Mouse (Mus musculus) hindbrain, embryonic 10.5 days (tissue): ENCODE results near the gene Pidd1. TPM values are rescaled to one million over a fixed set of nuclear protein-coding genes. Genes with fewer than 3 reads are reported as not detected.
"Not testable (repeated sequence)": the region's sequence is repeated elsewhere in the genome, so short reads cannot be mapped to it uniquely, and the experiment has no call there.

Experiments used
- DNase-seq: peaks from one replicate; pipeline ENCODE4 v3.0.0-alpha.2; 2017; ENCODE audit warnings: low spot score
- H3K27ac ChIP-seq: fragments of 300-500 bp; sonication (generic); 2 replicates; pipeline ENCODE4 v1.5.1; 2016; ENCODE audit warnings: mild to moderate bottlenecking, moderate library complexity
- H3K27me3 ChIP-seq: fragments of 300-500 bp; sonication (generic); 2 replicates; pipeline ENCODE4 v1.6.1; 2016; ENCODE audit warnings: mild to moderate bottlenecking; ENCODE audit not compliant: poor library complexity, insufficient read depth, severe bottlenecking
- H3K36me3 ChIP-seq: fragments of 300-500 bp; sonication (generic); 2 replicates; pipeline ENCODE4 v1.6.1; 2016; ENCODE audit warnings: mild to moderate bottlenecking, moderate library complexity
- H3K4me1 ChIP-seq: fragments of 300-500 bp; sonication (generic); replicated peaks from 2 replicates; pipeline ENCODE4 v1.6.1; 2016; ENCODE audit warnings: mild to moderate bottlenecking
- H3K4me3 ChIP-seq: fragments of 300-500 bp; sonication (generic); 2 replicates; pipeline ENCODE4 v1.5.1; 2016; ENCODE audit warnings: mild to moderate bottlenecking, moderate library complexity
- H3K9me3 ChIP-seq: fragments of 300-500 bp; sonication (generic); 2 replicates; pipeline ENCODE4 v1.6.1; 2016; ENCODE audit warnings: mild to moderate bottlenecking, moderate library complexity
- WGBS: fragments of 180-500 bp; shearing (Covaris S2); methylation state at CpG from one replicate; pipeline ENCODE4 v1.1.7; 2016; 5-methylcytosine and 5-hydroxymethylcytosine counted together
- polyA plus RNA-seq: library from polyadenylated mRNA; unstranded; fragments of >200 nt; fragmentation: Nextera tagmentation; extraction: Ambion mirVana; gene quantifications from 2 replicates; pipeline ENCODE4 v1.2.1, GENCODE M21; 2016

The Pidd1 gene
- polyA plus RNA-seq, 1 experiment from 2014 or later: 21.0 TPM

DNA sequence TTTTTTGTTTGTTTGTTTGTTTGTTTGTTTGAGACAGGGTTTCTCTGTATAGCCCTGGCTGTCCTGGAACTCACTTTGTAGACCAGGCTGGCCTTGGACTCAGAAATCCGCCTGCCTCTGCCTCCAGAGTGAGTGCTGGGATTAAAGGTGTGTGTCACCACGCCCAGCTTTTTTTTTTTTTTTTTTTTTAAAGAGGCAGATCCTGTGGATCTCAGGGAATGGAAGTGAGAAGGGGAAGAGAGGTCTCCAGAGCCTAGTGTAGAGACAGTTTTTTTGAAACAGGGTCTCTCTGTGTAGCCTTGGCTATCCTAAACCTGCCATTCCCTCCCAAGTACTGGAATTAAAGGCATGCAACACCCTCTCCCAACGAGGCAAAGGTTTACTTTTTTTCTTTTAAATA lies 2.5 kb upstream of the Pidd1 start:
- Histone ChIP-seq H3K27ac (peak overlapping the region; percentile 96; the same call in 1 of the 2 replicates), H3K4me1 (peaks cover 46% of the 10 kb centered on the region), H3K36me3 (peaks cover 44% of the 10 kb centered on the region), H3K4me3 (peak overlapping the region; percentile 67; the same call in 1 of the 2 replicates)
- H3K9me3 ChIP-seq, H3K27me3 ChIP-seq, DNase-seq: not testable (repeated sequence)
- 86% methylated on average over 3 of the region's 3 CpGs for WGBS

DNA sequence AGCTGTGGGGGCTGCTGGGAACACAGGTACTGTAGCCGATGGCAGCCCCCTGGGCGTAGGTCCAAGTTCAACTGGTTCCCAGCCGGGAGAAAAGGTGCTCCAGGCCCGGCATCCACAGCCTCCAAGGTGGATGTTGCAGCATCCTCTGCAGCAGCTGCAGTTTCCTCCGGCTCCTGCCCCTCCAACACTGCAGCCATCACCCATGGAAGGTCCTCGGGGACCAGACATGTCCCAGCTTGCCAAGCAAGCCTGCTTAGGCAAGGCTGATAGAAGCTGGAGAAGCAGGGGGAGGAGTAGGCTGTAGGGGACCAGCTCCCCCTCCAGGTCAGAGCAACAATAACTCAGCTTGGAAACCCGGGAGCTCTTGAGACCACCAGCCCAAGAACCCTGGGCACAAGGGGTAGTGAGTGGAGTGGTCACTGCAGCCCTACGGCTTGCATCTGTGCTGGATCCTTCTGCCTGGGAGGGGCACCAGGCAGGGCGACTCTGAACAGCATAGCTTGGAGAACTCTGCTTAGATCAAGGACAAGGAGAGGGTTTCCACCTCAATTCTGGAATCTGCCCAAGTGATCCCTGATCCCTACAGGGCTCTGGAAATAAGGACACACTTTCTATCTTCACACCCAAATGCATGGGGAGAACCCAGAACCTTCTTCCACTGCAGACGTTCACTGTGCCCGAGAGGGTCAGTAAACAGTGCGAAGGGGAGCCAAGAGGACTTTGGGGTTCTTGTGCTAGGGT lies 574 bp downstream of the Pidd1 start:
- Histone ChIP-seq H3K36me3 (peaks cover 44% of the 10 kb centered on the region), H3K4me3 (peak overlapping the region; percentile 60), H3K9me3 (no peaks in the 10 kb centered on the region), H3K4me1 (peaks cover 47% of the 10 kb centered on the region), H3K27ac (peak overlapping the region; percentile 86), H3K27me3 (no peaks in the 10 kb centered on the region)
- WGBS: 28% methylated on average over 12 of the region's 12 CpGs
- DNase-seq: peak; percentile 62

DNA sequence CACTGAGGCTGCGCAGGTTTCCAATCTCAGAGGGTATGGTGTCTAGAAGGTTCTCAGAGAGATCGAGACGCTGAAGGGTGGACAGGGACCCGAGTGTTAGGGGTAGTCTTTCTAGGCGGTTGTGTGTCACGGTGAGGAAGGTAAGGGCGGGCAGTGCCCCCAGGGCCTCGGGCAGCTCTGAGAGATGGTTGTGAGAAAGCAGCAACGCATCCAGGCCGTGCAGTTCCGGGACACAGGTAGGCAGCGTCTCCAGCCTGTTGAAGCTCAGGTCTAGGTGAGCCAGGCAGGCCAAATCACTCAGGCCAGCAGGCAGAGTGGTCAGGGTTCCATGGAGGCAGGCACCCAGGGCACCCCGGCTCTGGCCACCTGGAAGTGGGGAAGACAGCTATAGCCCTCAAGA lies 1.6 kb downstream of the Pidd1 start:
- peak overlapping the region; percentile 60 for H3K4me3 ChIP-seq
- peaks cover 48% of the 10 kb centered on the region for H3K36me3 ChIP-seq

DNA sequence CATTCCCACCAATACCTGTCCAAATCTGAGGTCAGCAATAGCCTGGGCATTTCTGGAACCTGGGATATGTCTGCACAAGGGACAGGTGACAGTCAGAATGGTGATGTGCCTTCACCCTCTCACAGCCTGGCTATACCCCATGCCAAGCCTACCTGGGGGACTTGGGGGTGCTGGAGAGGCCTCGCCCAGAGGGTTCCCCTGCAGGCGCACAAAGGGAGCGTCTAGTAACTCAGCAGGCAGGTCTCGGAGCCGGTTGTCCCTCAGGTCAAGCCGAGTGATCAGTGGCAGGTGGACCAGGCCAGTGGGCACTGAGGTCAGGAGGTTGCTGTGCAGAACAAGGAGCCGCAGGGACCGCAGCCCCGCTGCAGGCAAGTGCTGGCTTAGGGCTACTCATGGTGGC lies 2.4 kb downstream of the Pidd1 start:
- Histone ChIP-seq H3K4me3 (peak overlapping the region; percentile 60; the same call in 1 of the 2 replicates), H3K9me3 (no peaks in the 10 kb centered on the region), H3K27me3 (no peaks in the 10 kb centered on the region), H3K4me1 (peaks cover 58% of the 10 kb centered on the region), H3K36me3 (peaks cover 48% of the 10 kb centered on the region), H3K27ac (0 out of 2 replicates have a peak overlapping the region, but pooled peaks have one; percentile 86)
- WGBS: 92% methylated on average over 9 of the region's 9 CpGs
- DNase-seq: no peak

More for the DNA sequence above, 1.6 kb downstream of the Pidd1 start:
- Histone ChIP-seq H3K27me3 (no peaks in the 10 kb centered on the region), H3K9me3 (no peaks in the 10 kb centered on the region), H3K4me1 (peaks cover 51% of the 10 kb centered on the region), H3K27ac (peak overlapping the region; percentile 86)
- DNase-seq: no peak
- 93% methylated on average over 13 of the region's 13 CpGs for WGBS

DNA sequence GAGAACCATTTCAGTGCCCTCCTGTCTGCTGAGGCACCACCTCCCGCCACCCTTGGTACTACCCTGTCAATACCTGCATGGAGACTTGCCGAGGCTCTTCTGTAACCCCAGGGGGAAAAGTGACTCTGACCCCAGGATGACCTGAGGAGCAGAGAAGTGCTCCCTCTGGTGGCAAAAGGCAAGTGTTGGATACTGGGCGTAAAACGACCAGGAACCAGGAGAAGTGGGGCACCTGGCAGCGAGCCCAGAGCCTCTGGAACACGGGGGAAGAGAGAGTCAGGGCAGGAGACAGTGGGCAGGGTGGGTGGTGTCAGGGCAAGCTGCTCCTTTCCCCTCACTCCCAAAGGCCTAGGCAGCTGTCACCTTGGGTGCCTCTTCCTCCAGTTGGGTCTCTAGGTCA lies 3.2 kb downstream of the Pidd1 start:
- H3K4me3 ChIP-seq: no peak overlapping the region
- no peak for DNase-seq
- no peak overlapping the region for H3K27ac ChIP-seq
- H3K4me1 ChIP-seq: peaks cover 67% of the 10 kb centered on the region
- 41% methylated on average over 6 of the region's 6 CpGs for WGBS
- H3K36me3 ChIP-seq: peaks cover 48% of the 10 kb centered on the region
- H3K27me3 ChIP-seq: no peaks in the 10 kb centered on the region
- H3K9me3 ChIP-seq: no peaks in the 10 kb centered on the region

DNA sequence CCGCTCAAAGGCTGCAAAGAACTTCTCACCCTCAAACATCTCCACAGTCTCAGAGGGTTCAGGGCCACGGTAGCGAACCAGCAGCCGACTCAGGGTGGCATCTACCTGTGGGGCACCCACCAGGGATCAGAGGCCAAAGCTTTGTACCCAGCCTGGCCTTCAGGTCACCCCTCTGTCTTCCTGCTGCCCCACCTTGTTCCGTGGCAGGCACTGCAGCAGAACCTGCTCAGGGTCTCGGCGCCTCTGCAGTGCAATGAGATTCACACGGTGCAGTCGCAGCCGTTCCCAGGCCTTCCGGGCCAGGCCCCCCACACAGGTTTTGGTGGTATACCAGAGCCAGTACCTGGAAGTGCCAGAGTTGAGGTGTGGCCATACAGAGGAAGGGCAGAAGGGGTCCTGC lies 4.0 kb downstream of the Pidd1 start:
- WGBS: 95% methylated on average over 11 of the region's 11 CpGs
- Histone ChIP-seq H3K27ac (no peak overlapping the region), H3K4me3 (no peak overlapping the region), H3K4me1 (peaks cover 75% of the 10 kb centered on the region), H3K36me3 (peaks cover 48% of the 10 kb centered on the region), H3K9me3 (no peaks in the 10 kb centered on the region), H3K27me3 (no peaks in the 10 kb centered on the region)
- no peak for DNase-seq

DNA sequence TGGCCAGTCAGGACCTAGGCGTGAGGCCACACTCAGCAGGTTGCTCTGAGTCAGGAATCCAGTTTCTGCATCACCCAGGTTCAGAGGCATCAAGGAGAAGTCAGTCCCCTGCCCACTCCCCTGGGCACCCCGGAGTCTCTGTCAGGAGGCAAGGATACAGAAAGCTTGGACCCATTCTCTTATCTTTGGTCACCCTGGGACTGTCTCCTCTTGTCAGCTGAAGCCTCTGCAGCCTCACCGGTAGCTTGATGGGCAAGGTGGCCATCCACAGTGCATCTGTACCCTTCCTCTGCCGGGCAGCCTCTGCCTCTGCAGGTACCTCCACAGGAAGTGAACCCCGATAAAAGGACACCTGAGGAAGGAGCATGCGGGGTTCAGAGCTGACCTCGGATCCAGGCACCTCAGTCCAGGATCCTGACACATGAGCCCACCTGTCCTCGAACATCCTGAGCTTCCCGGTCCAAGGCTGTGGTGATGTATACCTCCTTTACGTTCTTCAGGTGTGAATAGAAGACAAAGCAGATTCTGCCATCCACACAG lies 4.6 kb downstream of the Pidd1 start:
- no peak overlapping the region for H3K4me3 ChIP-seq
- H3K27ac ChIP-seq: no peak overlapping the region
- no peak for DNase-seq
- H3K36me3 ChIP-seq: peaks cover 48% of the 10 kb centered on the region
- H3K4me1 ChIP-seq: peaks cover 78% of the 10 kb centered on the region
- WGBS: 97% methylated on average over 10 of the region's 10 CpGs
- H3K9me3 ChIP-seq: no peaks in the 10 kb centered on the region
- H3K27me3 ChIP-seq: no peaks in the 10 kb centered on the region

DNA sequence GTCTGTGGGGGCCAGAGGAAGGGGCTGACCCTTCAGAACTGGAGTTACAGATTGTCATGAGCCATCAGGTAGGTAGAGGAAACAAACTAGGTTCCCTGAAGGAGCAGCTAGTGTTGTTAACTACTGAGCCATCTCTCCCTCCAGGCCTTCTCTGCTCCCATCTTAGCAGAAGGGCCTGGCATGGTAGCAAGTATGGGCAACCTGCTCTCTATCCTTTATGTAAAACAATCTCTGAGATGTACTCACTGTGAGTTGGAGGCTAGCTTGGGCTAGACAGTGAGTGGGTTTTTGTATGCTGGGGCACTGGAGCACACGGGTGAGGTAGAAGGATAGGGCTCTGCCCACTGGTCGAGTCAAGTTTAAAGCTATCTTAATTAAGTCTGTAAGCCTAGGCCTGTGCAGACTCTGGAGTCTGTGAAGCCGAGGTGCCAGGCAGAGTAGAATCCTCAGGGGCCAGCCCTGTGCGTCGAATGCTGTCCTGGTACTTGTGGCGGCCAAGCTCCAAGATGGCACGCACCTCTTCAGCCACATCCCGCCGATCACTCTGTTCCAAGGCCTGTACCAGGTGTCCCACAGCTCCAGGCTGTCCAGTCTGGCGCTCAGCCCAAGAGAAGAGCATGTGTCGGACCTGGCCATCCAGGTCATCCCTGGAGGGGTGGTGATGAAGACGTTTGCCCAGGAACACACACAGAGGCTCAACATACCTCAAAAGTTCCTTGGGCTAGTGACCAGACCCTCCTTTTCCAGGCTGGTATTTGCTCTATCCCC lies 5.4 kb downstream of the Pidd1 start:
- Histone ChIP-seq H3K27ac (no peak overlapping the region), H3K4me3 (no peak overlapping the region), H3K36me3 (peaks cover 53% of the 10 kb centered on the region), H3K9me3 (no peaks in the 10 kb centered on the region), H3K4me1 (peaks cover 78% of the 10 kb centered on the region), H3K27me3 (no peaks in the 10 kb centered on the region)
- 91% methylated on average over 12 of the region's 12 CpGs for WGBS
- DNase-seq: no peak

DNA sequence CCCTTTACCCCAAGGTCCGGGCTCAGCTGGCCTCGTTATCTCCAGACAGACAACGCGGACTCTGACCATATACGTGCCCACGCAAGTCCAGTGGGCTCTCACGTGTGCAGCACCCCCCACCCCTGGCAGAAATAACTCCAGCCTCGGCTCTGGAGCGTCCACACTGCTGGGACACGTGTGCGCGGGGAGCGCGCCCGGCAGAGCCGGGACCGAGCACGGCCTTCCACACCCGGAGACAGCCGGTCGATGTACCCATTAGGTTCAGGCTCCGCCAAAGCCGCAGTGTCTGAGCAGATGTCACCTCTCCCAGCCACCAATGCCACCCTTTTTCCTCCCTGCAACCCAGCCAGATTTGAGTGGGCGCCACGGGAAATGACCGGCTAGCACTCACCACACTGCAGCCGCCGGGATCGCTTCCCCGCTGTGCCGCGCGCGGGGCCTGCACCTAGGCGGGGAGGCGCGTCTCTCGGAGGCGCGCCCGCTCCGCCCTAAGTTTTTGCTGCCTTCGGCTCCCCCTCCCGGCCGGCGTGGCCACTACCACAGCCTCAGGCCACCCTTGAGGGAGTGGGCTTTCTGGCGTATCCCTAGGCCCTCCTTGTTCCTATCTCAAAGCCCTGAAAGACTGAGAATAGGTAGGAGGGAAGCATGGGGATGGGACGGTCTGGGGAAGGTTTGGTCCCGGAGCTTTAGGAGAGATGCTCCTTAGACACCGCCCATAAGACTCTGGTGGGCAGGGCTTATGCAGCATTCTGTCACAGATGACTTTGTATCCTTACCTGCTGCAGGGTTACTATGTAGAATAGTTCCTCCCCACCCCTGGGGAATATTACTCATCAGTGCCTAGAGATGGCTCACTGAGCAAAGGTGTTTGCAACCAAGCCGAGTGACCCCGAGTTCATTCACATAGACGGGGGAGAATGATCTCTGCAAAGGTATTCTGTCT lies 6.4 kb downstream of the Pidd1 start, which contains the start of gene Slc25a22:
Gene Slc25a22, minus strand, starts transcription at position 715 of the 943 bp plus-strand sequence.
- peak within 1 kb of the TSS; percentile 87 for H3K27ac ChIP-seq
- H3K36me3 ChIP-seq: peaks cover 60% of the 10 kb centered on the region
- peak within 1 kb of the TSS; percentile 63 for H3K4me3 ChIP-seq
- H3K27me3 ChIP-seq: no peaks in the 10 kb centered on the region
- 6% methylated on average over 53 of the region's 53 CpGs for WGBS
- H3K4me1 ChIP-seq: peaks cover 78% of the 10 kb centered on the region
- H3K9me3 ChIP-seq: no peaks in the 10 kb centered on the region
- DNase-seq: peak; percentile 85

DNA sequence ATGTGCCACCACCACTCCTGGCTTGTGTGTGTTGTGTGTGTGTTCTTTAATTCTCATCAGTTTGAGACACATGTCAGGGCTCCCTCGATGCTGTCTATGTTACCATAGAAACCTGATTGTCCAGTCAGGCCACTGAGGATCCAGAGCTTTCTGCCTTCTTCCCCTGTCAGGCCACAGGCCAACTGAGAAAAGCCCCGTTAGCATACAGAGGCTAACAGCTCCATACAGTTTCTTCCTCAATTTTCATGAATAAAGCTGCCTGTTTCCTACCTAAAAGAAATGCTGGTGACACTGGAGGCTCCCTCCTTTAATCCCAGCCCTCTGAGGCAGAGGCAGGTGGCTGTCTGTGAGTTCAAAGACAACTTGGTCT lies 7.3 kb downstream of the Pidd1 start:
- H3K27me3 ChIP-seq: no peaks in the 10 kb centered on the region
- 58% methylated on average over 2 of the region's 2 CpGs for WGBS
- no peak for DNase-seq
- H3K27ac ChIP-seq: peak overlapping the region; percentile 87
- H3K9me3 ChIP-seq: no peaks in the 10 kb centered on the region
- peaks cover 60% of the 10 kb centered on the region for H3K36me3 ChIP-seq
- H3K4me3 ChIP-seq: peak overlapping the region; percentile 63
- peaks cover 77% of the 10 kb centered on the region for H3K4me1 ChIP-seq

DNA sequence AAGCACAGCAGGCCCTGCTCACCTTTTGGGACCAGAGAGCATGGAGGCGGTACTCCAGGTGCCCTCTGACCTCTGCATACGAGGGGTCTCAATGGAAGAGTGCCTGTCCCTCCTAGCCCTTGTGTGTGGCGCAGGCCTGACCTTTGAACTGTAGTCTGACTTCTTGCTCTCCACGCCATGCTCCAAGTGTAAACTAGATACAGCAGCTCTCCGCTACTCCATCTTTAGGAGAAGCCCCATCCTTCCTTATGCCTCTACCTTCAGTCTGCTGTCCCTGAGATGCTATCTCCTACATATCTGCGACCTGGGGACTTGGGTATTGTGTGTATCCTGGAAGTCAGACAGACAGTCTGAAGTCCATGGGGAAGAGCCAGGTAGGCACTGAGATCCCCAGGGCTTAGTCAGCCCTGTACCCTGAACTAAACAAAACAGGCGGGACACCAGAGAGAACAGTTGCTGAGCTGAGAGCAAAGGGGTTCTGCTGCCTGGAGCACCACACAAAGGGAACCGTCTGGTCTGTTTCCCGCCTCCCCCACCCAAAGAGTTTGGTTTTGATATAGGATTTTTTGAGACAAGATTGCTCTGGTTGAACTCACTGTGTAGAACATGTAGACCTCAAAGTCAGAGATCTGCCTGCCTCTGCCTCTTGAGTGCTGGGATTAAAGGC lies 7.8 kb downstream of the Pidd1 start:
- H3K9me3 ChIP-seq: no peaks in the 10 kb centered on the region
- peak overlapping the region; percentile 87 for H3K27ac ChIP-seq
- H3K36me3 ChIP-seq: peaks cover 60% of the 10 kb centered on the region
- 60% methylated on average over 9 of the region's 9 CpGs for WGBS
- H3K4me1 ChIP-seq: peaks cover 71% of the 10 kb centered on the region
- no peak for DNase-seq
- no peaks in the 10 kb centered on the region for H3K27me3 ChIP-seq
- H3K4me3 ChIP-seq: peak overlapping the region; percentile 63
